Mouse (Mus musculus) left cerebral cortex, postnatal 36 days (tissue): ENCODE data around the gene Cldn19. TPM values are rescaled to one million over a fixed set of nuclear protein-coding genes. Genes with fewer than 3 reads are reported as not detected.
"Not testable (repeated sequence)": the region's sequence is repeated elsewhere in the genome, so short reads cannot be mapped to it uniquely, and the experiment has no call there.

Experiments
- DNase-seq, 2 experiments: peaks; one replicate each; pipeline ENCODE4 v3.0.0; 2021 to 2022; ENCODE audit warnings: low spot score in 2 of 2, mixed read lengths in 1 of 2
- intact Hi-C: fragments of 180-260 bp; cut with DNase I; formaldehyde crosslinking; loops from one replicate; pipeline ENCODE4 v1.15.1; 2025
- total RNA-seq, 2 experiments: library from RNA; stranded (reverse); gene quantifications; 2 replicates each; pipeline ENCODE4 v1.2.3; 2021

Gene Cldn19
- total RNA-seq, 2 experiments from 2014 or later, result 0.27 to 0.32 TPM

- intact Hi-C loops, result loop anchor here (5.0 to 10.0 kb wide), 2 partner anchors 45 to 287 kb away; partner anchors contain the start of genes Foxj3, Frg2f1 and Ybx1
- peak; percentile 58 to 68 for DNase-seq
Observed at GRCm38 (mm10) chr4:119247462-119248235, 7.6 kb upstream of the Cldn19 start.

GRCm38 (mm10) chr4:119248407-119248965 lies 6.7 kb upstream of the Cldn19 start:
- intact Hi-C loops, result loop anchor here (5.0 to 10.0 kb wide), 2 partner anchors 44 to 286 kb away; partner anchors contain the start of genes Foxj3, Frg2f1 and Ybx1
- DNase-seq, result no peak

DNA sequence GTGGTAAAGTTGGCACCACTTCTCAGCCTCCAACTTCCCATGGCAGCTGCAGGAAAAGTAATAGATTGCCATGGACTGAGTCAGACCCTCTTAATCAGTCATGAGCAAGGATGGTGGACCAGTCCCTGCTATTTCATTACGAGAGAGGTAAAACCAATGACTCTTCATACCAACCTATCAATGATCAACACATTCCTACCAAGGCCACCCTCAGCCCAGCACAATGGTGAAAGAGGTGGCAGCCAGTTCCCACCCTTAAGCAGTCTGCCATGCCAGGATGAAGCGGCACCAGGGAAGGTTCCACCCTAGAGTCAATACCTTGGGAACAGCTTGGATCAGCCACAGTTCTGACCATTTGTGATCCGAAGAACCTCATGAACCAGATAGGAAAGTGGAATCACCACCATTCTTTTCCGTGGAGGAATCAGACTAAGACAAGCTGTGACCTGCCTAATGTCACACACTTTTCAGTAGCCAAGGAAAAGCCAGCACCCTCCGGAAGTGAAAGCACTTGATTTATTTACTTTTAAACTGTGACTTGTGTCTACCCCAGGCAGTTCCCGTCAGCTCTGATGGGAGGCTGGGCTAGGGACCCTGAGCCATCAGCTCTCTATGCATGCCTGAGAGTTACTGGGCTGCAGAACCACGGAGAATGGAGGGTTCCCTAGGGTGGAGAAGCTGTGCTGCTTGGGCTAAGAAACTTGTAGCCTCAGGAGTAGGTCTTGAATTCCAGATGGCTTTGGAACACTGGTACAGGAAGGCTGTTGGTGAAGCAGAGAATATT lies 3.0 kb upstream of the Cldn19 start:
- DNase-seq, result no peak
- intact Hi-C loops, result no loop called here

- peak in 1 of 2 experiments; percentile 57 for DNase-seq
Observed at GRCm38 (mm10) chr4:119254012-119254618, 1.1 kb upstream of the Cldn19 start.

GRCm38 (mm10) chr4:119257083-119257482 lies 1.9 kb downstream of the Cldn19 start:
- intact Hi-C loops, result no loop called here
- DNase-seq, result no peak

More at GRCm38 (mm10) chr4:119254012-119254618, 1.1 kb upstream of the Cldn19 start:
- intact Hi-C loops, result no loop called here

DNA sequence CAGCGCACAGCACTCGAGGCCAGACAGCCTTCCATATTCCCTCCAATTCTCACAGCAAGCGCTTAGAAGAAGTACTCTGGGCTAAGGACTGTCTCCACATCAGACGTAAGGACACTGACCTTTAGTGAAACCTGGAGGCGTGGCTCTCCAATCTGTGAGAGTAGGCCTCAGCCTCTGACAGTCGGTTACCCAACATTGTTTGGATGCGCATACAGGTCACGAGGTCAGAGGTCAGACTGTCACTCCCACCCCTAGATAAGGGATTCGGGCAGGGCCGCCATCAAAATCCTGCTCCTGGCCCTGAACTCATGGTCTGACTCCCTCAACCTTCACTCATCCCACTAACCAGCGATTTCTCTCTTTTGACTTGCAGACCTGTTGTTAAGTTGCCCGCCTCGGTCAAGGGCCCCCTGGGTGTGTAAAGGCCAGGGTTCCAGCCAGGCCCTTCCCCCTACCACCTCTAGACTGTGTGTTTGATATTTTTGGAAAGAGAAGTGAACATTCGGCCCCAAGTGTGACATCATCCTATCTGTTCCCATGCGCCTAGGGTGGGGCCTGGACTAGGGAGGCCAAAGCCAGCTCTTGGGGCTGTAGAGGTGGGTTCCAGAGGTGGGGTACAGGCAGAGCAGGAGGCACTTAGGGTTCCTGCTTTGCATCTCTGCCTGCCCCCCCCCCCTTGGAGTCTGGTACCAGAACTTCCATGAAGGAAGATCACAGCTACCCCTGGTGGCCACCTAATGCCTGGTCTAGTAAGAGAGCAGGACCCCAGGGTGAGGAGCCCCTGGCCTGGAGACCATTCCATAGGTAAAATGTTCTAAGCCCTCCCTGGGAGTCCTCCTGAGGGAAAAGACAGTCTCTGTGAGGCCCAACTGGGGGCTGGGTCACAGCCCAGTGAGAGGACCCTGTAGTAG lies 4.4 kb downstream of the Cldn19 start:
- no peak for DNase-seq
- intact Hi-C loops, result no loop called here

- DNase-seq, result no peak
- intact Hi-C loops, result no loop called here
Observed at GRCm38 (mm10) chr4:119261087-119261713, 6.0 kb downstream of the Cldn19 start.

- intact Hi-C loops, result no loop called here
- no peak for DNase-seq
Observed at GRCm38 (mm10) chr4:119262483-119262882, 7.3 kb downstream of the Cldn19 start.

DNA sequence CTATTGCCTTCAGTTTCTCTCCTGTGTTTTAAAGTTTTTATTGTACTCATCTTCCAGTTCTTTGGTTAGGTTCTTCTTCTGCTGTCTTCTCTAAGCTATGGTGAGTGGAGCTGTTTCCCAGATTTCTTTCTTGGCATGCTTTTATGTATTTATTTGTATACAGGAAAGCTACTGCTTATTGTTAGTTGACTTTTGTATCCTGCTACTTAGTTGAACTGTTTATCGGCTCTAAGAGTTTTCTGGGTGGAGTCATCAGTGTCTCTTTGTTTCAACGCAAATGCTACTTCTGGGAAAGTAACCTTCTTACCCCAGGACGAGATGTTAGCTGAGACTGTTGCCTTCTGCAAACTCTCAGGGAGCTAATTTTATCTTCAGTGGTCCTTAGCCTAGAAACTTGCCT lies 8.2 kb downstream of the Cldn19 start:
- no peak for DNase-seq
- intact Hi-C loops, result no loop called here

GRCm38 (mm10) chr4:119266606-119267005 lies 11.4 kb downstream of the Cldn19 start:
- intact Hi-C loops, result no loop called here
- DNase-seq, result no peak

DNA sequence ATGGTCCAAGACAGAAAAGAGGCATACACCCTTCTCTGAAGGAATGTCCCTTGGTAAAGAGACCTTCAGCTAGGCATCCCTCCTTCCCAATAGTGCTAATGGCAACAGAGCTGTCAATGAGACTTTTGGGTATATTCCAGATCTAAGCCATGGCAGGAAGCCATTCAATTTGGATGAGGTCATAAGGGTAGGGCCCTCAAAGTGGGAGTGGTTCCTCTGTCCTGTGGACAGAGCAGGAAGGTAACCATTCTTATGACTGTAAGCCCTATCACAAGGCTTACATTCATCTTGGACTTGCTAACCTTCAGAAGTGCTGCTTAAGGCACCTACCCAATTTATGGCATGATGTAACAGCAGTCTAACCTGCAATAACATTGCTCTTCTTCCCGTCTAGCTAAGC lies 19.4 kb downstream of the Cldn19 start:
- intact Hi-C loops, result no loop called here
- no peak for DNase-seq

DNA sequence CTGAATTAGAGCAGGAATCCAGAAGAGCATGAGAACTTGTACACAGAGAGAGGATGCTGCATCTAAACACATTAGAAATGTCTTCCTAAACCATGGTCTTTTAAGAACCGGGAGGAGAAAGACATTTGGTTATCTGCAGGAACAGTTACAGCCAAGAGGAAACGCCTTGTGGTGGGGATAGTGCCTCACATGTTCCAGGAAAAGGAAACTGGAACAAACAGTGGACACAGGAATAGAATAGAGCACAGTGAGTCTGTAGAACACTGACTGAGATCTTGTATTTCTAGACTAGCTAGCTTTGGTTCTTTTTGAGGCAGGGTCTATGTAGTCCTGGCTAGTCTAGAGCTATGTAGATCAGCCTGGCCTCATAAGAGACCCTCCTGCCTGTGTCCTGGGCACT lies 20.0 kb downstream of the Cldn19 start:
- intact Hi-C loops, result no loop called here
- DNase-seq, result no peak

DNA sequence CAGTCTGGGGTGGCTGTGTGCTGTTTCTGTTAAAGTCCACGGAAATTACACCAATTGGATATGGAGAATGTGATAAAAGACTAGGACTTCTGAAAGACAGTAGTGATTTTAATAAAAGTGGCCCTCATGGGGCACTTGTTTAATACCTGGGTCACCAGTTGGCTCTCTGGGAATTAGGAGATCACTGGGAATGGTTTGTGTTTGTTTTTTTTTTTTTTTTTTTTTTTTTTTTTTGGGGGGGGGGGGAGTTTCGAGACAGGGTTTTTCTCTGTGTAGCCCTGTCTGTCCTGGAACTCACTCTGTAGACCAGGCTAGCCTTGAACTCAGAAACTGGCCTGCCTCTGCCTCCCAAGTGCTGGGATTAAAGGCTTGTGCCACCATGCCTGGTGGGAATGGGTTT lies 20.5 kb downstream of the Cldn19 start:
- no peak for DNase-seq
- intact Hi-C loops, result no loop called here

GRCm38 (mm10) chr4:119278784-119279183 lies 23.6 kb downstream of the Cldn19 start:
- intact Hi-C loops, DNase-seq: not testable (repeated sequence)

DNA sequence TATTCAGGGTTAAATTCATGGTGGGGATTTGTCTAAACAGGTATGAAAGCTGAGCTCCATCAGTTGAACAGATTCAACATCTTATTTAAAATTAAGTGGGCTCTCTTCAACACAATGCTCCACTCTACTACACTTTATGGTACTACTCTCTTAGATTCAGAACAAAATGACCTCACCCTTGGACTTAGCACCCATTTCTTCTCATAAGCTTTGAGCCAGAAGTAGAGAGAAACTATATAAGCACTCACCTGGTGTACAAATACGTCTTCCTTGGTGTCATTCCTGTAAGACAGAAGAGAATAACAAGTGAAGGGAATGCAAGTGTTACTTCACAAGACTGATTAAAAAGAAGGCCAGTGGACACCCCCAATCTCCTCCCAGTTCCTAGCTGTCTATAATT lies 29.6 kb downstream of the Cldn19 start:
- intact Hi-C loops, result no loop called here

DNA sequence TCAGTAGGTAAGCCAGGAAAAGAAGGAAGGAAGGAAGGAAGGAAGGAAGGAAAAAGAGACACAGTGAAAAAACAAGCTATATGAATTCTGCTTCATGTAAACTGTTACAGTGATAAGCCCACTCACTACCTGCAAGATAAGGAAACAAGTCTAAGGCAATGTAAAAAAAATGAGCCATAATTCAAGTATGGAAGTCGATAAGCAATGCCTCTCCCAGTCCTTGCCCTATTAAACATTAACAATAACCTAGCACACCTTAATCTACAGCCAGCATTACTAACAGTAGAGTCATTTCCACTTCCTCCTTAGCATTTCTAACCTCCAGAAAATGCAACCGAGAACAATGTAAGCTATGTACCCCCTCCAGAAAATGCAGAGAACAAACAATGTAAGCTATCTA lies 30.1 kb downstream of the Cldn19 start:
- no peak for DNase-seq

More for the DNA sequence above, 29.6 kb downstream of the Cldn19 start:
- no peak for DNase-seq

DNA sequence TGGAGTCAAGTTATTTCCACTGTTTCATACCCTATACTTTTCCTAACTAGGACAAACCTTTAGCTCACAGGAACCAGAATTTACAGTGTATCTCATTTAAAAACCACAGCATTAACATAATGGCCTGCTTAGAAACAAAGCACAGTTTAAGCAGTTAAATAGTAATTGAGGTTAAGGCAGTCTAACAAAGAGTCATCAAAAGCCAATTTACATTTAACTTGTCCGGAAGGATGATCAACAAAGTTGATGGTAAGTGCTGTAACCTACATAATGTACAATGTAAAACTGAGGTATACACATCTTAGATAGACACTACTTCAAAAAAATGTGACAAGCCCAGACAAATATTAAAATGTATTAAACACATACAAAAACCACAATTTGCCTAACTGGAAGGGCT lies 36.7 kb downstream of the Cldn19 start:
- DNase-seq, result no peak
- intact Hi-C loops, result loop anchor here (5.0 kb wide), 1 partner anchor 45 kb away; no protein-coding TSS in a partner anchor

More for the DNA sequence above, 30.1 kb downstream of the Cldn19 start:
- intact Hi-C loops, result no loop called here
